Mouse (Mus musculus) central nervous system, embryonic 18 days (tissue): ENCODE data around the gene Cnot4. TPM values are rescaled to one million over a fixed set of nuclear protein-coding genes. Genes with fewer than 3 reads are reported as not detected.

ENCODE experiments used
- polyA plus RNA-seq: library from polyadenylated mRNA; depleted of rRNA; stranded (reverse); fragments of >200 nt; gene quantifications from 2 replicates; pipeline ENCODE4 v1.2.3, GENCODE M21; 2012; rRNA removed

The Cnot4 gene
- 22.1 TPM in 2 replicates for polyA plus RNA-seq

DNA sequence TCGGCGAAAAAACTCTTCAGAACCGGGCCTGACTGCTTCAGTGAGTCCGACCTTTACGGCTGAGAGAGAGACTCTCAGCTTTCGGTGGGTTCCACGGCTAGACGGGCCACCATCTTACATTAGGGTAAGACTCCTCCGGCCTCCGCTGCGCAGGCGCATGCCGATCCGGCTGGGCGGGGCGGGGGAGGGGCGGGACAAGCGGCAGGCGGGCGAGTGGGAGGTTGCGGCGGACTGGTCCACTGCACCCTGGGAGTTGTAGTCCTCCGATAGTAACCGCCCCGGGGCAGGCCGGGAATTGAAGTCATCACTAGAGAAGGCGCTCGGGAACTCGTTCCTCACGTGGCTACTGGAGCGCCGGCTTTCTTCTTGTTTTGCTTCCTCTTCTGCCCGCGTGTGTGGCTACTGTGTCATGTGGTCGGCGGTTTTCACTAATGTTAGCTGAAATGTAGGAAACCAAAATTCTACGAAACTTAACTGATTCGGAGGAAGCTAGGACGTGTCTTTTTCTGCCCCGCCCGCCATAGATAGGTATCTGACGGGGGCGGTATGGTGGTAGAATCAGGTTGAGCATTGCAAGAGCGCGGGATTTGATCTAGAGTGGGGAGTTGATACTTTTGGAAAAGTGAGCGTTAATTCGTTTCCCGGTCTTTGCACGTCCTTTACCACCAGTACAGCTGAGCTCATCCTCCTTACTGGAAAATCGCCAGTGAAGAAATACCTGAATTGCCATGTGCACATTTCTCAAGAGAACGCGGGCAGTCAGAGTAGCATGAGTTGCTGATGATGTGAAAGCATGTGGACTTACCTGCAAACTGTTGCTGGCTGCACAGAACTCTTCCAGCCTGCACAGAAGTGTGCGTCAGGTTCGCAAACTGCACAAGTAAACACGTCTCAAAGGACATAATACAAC lies at the start of gene Cnot4:
Gene Cnot4, minus strand, starts transcription at position 146 of the 910 bp plus-strand sequence.

DNA sequence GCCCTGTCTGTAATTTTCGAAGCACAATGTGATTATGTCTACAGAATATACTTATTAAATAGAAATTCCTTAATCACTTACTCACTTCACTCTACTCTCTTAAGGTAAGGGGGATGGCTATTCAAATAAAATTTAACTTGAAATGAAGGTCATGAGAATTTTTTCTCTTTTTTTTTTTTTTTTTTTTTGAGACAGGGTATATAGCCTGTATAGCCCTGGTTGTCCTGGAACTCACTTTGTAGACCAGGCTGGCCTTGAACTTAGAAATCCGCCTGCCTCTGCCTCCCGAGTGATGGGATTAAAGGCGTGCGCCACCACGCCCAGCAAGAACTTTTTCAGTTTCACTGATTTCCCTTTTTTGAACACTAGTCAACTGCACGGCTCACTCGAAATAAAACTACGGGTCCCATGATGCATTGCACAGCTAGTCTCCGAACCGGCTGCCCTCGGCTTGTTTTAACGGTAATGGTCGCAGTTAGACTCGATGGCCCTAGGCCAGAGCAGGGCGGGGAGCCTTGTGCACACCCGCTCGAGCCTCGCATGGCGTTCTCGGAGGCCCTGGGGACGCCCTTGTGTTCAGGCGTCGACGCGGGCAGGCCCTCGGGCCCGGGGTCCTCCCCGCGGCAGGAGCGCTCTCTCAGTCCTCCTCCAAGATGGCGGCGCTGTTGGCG lies 43.6 kb upstream of the Cnot4 start, which contains the start of gene Nup205:
Gene Nup205, plus strand, starts transcription at position 443 of the 671 bp plus-strand sequence.

DNA sequence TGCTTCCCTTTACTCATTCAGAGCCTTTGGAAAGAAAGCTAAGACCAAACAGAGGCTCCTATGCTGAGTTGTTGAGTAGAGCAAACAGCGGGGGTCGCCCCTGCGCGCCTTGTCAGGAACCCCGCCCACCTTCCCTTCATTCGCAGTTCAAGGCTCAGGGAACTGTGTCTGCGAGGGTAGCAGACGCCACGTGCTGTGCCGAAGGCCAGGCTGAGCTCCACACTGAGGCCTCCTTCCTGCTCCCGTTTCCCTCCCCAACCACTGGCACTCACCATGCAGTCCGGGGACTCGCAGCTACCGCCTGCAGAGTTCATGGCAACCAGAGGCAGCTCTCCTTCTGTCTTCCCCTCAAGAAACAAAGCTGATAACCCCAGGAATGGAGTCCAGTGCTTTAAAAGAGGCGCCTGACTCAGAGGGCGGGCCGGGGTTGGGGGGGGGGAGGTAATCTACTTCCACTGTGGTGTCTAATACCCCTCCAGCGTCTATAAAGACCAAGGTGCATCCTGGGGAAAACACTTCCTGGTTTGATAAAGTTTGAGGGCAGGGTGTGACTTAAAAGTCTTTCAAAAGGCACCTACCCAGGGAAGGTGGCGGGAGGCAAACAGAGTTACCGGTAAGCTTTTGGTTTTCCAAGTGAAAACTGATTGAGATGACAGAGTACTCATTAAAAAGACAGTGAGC lies 145.3 kb downstream of the Cnot4 start, which contains the start of gene Slc23a4:
Gene Slc23a4, minus strand, starts transcription at position 324 of the 681 bp plus-strand sequence.

Other genes starting within 250 kb of the Cnot4 start
- gene Wdr91, start 222.8 kb downstream of the Cnot4 start, polyA plus RNA-seq, result 27.4 and 29.0 TPM in 2 replicates
- not detected in 2 replicates for gene Stra8, start 213.6 kb downstream of the Cnot4 start, polyA plus RNA-seq
- 1.3 and 1.8 TPM in 2 replicates for gene Slc23a4, start 145.3 kb downstream of the Cnot4 start, polyA plus RNA-seq
- gene Nup205, start 43.7 kb upstream of the Cnot4 start, polyA plus RNA-seq, result 58.1 and 58.9 TPM in 2 replicates
- gene Slc13a4, start 174.4 kb upstream of the Cnot4 start, polyA plus RNA-seq, result 4.1 and 4.2 TPM in 2 replicates
- 0.38 and 0.52 TPM in 2 replicates for gene Fam180a, start 192.4 kb upstream of the Cnot4 start, polyA plus RNA-seq